Mouse (Mus musculus): Measurements from ENCODE around the gene Cacng6. TPM values are rescaled to one million over a fixed set of nuclear protein-coding genes. Genes with fewer than 3 reads are reported as not detected.

Gene Cacng6
- polyA plus RNA-seq (2012), result not detected in 2 replicates

GRCm38 (mm10) chr7:3423895-3424294 lies at the start of gene Cacng6:
Gene Cacng6, plus strand, starts transcription at chr7:3424195.

DNA sequence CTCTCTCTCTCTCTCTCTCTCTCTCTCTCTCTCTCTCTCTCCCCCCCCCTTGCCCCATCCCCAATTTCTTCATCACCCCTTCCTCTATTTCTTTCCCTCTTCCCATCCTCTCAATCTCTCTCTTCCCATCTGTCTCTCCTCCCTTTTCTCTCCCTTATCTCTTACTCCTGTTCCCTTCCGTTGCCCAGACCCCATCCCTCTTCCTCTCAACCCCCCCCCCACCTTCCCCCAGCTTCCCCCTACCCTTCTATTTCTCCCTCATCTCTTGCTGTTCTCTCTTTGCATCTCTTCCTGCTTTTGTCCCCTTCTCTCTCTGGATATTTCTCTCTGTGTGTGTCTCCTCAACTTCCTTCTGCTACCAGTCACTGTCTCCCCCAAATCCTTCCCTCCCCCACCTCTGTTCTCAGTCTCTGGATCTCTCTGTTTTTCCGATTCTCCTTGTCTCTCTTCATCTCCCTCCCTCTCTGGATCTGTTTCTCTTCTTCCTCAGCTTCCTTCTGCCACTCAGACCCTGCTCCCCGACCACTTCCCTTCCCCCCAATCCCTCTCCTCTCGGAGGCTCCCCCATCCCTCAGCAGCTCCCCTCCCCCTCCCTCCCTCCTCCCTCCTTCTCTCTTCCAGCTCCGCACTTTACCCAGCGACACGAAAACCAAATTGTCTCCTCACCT lies 33.4 kb upstream of the Cacng6 start, which contains the start of gene Cacng8:
Gene Cacng8 (plus strand): TSS at position 271 of the 668 bp plus-strand sequence.

Other genes starting within 250 kb of the Cacng6 start
- gene Nlrp12, start 174.5 kb upstream of the Cacng6 start, polyA plus RNA-seq (2012), result 0.06 and 0.33 TPM in 2 replicates
- 3.7 TPM in 2 replicates for gene Myadm, start 135.1 kb upstream of the Cacng6 start, polyA plus RNA-seq (2012)
- 1.00 and 1.2 TPM in 2 replicates for gene Prkcg, start 135.0 kb upstream of the Cacng6 start, polyA plus RNA-seq (2012)
- gene Cacng7, start 91.2 kb upstream of the Cacng6 start, polyA plus RNA-seq (2012), result 0.05 TPM in 1 of 2 replicates, not detected in the other
- 0.10 and 0.21 TPM in 2 replicates for gene Cacng8, start 33.5 kb upstream of the Cacng6 start, polyA plus RNA-seq (2012)
- 0.06 and 0.10 TPM in 2 replicates for gene Tarm1, start 78.4 kb downstream of the Cacng6 start, polyA plus RNA-seq (2012)
- gene Oscar, start 192.0 kb downstream of the Cacng6 start, polyA plus RNA-seq (2012), result 0.41 TPM in 1 of 2 replicates, not detected in the other
- gene Ndufa3, start 193.2 kb downstream of the Cacng6 start, polyA plus RNA-seq (2012), result 51.3 and 61.9 TPM in 2 replicates
- gene Tfpt, start 205.7 kb downstream of the Cacng6 start, polyA plus RNA-seq (2012), result 35.3 and 35.6 TPM in 2 replicates
- gene Prpf31, start 205.8 kb downstream of the Cacng6 start, polyA plus RNA-seq (2012), result 45.1 and 55.8 TPM in 2 replicates
- 442 and 459 TPM in 2 replicates for gene Cnot3, start 221.1 kb downstream of the Cacng6 start, polyA plus RNA-seq (2012)
- gene Leng1, start 241.6 kb downstream of the Cacng6 start, polyA plus RNA-seq (2012), result 14.6 and 19.7 TPM in 2 replicates